Mouse (Mus musculus): ENCODE results near the gene Pdhx. TPM values are rescaled to one million over a fixed set of nuclear protein-coding genes. Genes with fewer than 3 reads are reported as not detected.

Gene Pdhx
- polyA plus RNA-seq, 1 experiment from 2014 or later, result 32.9 TPM

DNA sequence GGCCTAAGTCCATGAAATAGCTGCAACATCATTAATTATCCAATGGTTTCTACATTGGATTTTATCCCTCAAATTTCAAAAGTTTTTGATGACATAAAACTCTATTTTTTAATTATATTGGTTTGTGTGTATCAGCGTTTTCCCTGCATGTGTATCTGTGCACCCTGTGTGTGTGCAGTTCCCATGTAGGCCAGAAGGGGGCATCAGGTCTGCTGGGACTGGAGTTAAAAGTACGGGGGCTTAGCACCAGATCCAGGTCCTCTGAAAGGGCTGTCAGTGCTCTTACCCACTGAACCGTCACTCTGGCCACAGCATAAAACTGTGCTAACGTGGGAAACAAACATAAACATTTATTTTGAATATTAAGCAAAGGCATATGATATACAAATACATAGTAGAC, 14.8 kb upstream of the Pdhx start:
- H3K4me1 ChIP-seq (ENCODE audit: control insufficient read depth, insufficient read depth, low read length), result no peaks in the 10 kb centered on the region
- WGBS, result 97% methylated on average over 4 of the region's 4 CpGs
- H3K4me2 ChIP-seq (replicated peaks; ENCODE audit: low read depth, low read length), result no peak overlapping the region
- no peak overlapping the region for H3K9ac ChIP-seq (replicated peaks; ENCODE audit: low read depth, low read length)
- no peaks in the 10 kb centered on the region for H3K9me3 ChIP-seq (ENCODE audit: control insufficient read depth, low read depth, low read length)
- no peaks in the 10 kb centered on the region for H3K27me3 ChIP-seq (ENCODE audit: control insufficient read depth, insufficient read depth, low read length)
- peaks cover 6% of the 10 kb centered on the region; the same call in 1 of the 2 replicates for H3K36me3 ChIP-seq (ENCODE audit: control insufficient read depth, insufficient read depth, low read length)
- no peak overlapping the region for H3K4me3 ChIP-seq (ENCODE audit: low read depth, low read length)
- no peak for ATAC-seq (ENCODE audit: insufficient number of reproducible peaks, insufficient read depth, low FRiP score, low read depth)
- no peak overlapping the region for H3K27ac ChIP-seq (ENCODE audit: low read length)

DNA sequence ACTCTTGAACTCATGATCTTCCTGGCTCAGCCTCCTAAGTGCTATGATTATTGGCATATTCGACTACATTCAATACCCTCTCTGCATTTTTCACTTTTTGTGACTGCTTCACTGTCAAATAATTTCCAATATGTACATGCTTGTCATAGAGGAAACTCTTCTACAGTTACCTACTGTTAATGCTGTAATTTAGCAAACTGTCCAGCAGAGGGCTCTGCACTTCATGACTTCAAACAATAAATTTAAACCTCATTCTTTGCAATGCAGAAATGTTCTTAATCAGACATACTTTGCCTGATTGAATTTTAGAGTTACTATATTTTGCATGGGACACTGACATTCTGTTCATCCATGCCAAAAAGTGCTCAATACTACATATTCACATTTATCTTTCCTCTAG, 13.1 kb upstream of the Pdhx start:
- Histone ChIP-seq H3K27ac (ENCODE audit: low read length) (no peak overlapping the region), H3K4me3 (ENCODE audit: low read depth, low read length) (no peak overlapping the region), H3K9ac (replicated peaks; ENCODE audit: low read depth, low read length) (no peak overlapping the region), H3K36me3 (ENCODE audit: control insufficient read depth, insufficient read depth, low read length) (peaks cover 6% of the 10 kb centered on the region; the same call in 1 of the 2 replicates), H3K4me1 (ENCODE audit: control insufficient read depth, insufficient read depth, low read length) (no peaks in the 10 kb centered on the region), H3K27me3 (ENCODE audit: control insufficient read depth, insufficient read depth, low read length) (no peaks in the 10 kb centered on the region), H3K9me3 (ENCODE audit: control insufficient read depth, low read depth, low read length) (no peaks in the 10 kb centered on the region), H3K4me2 (replicated peaks; ENCODE audit: low read depth, low read length) (no peak overlapping the region)
- 0% methylated on average over 1 of the region's 1 CpGs for WGBS
- no peak for ATAC-seq (ENCODE audit: insufficient number of reproducible peaks, insufficient read depth, low FRiP score, low read depth)

DNA sequence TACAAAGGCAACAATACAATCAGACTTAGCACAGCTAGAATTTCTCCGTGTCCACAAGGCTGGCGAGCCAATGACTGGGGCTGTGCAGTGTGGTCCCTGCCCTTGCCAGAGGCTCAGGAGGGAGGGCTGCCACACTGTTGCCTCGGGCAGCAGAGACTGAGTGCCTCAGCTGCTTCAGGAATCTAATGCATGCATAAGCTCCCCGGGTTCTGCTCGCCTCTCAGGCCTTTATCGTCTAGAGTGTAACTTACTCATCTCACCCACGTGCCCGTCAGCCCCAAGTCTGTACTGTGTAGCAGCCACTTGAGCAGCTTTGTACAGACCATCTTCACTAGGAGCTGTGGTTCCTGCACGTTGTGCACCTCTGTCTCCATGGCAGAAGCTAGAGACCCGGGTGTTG, 12.3 kb upstream of the Pdhx start:
- Histone ChIP-seq H3K4me1 (ENCODE audit: control insufficient read depth, insufficient read depth, low read length) (no peaks in the 10 kb centered on the region), H3K36me3 (ENCODE audit: control insufficient read depth, insufficient read depth, low read length) (peaks cover 6% of the 10 kb centered on the region; the same call in 1 of the 2 replicates), H3K9ac (replicated peaks; ENCODE audit: low read depth, low read length) (no peak overlapping the region), H3K4me3 (ENCODE audit: low read depth, low read length) (no peak overlapping the region), H3K9me3 (ENCODE audit: control insufficient read depth, low read depth, low read length) (no peaks in the 10 kb centered on the region), H3K27ac (ENCODE audit: low read length) (no peak overlapping the region), H3K4me2 (replicated peaks; ENCODE audit: low read depth, low read length) (no peak overlapping the region), H3K27me3 (ENCODE audit: control insufficient read depth, insufficient read depth, low read length) (no peaks in the 10 kb centered on the region)
- ATAC-seq (ENCODE audit: insufficient number of reproducible peaks, insufficient read depth, low FRiP score, low read depth), result no peak
- 72% methylated on average over 10 of the region's 10 CpGs for WGBS

GRCm38 (mm10) chr2:103084451-103084850, 11.1 kb upstream of the Pdhx start:
- WGBS, result 54% methylated on average over 5 of the region's 5 CpGs
- Histone ChIP-seq H3K27me3 (ENCODE audit: control insufficient read depth, insufficient read depth, low read length) (no peaks in the 10 kb centered on the region), H3K9ac (replicated peaks; ENCODE audit: low read depth, low read length) (no peak overlapping the region), H3K36me3 (ENCODE audit: control insufficient read depth, insufficient read depth, low read length) (peaks cover 6% of the 10 kb centered on the region; the same call in 1 of the 2 replicates), H3K4me1 (ENCODE audit: control insufficient read depth, insufficient read depth, low read length) (no peaks in the 10 kb centered on the region), H3K27ac (ENCODE audit: low read length) (no peak overlapping the region), H3K4me2 (replicated peaks; ENCODE audit: low read depth, low read length) (no peak overlapping the region), H3K9me3 (ENCODE audit: control insufficient read depth, low read depth, low read length) (no peaks in the 10 kb centered on the region), H3K4me3 (ENCODE audit: low read depth, low read length) (no peak overlapping the region)
- ATAC-seq (ENCODE audit: insufficient number of reproducible peaks, insufficient read depth, low FRiP score, low read depth), result no peak

DNA sequence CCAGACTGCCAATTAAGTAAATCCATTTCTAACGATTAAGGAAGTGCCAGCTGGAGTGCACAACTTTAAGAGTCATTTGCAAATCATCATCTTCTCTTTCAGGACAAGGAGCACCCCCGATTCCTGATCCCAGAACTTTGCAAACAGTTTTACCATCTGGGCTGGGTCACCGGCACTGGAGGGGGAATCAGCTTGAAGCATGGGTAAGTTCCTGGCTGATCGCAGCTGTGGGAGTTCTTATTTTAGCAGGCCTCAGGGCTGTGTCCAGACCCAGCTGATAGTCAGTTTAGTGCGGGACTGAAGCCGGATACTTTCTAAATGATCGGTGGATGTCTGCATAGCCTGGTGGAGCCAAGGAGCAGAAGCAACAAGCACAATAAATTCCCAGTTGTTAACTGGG, 9.5 kb upstream of the Pdhx start:
- H3K4me3 ChIP-seq (ENCODE audit: low read depth, low read length), result no peak overlapping the region
- 71% methylated on average over 7 of the region's 7 CpGs for WGBS
- no peaks in the 10 kb centered on the region for H3K4me1 ChIP-seq (ENCODE audit: control insufficient read depth, insufficient read depth, low read length)
- H3K9ac ChIP-seq (replicated peaks; ENCODE audit: low read depth, low read length), result no peak overlapping the region
- no peak for ATAC-seq (ENCODE audit: insufficient number of reproducible peaks, insufficient read depth, low FRiP score, low read depth)
- no peak overlapping the region for H3K4me2 ChIP-seq (replicated peaks; ENCODE audit: low read depth, low read length)
- no peaks in the 10 kb centered on the region for H3K36me3 ChIP-seq (ENCODE audit: control insufficient read depth, insufficient read depth, low read length)
- no peaks in the 10 kb centered on the region for H3K9me3 ChIP-seq (ENCODE audit: control insufficient read depth, low read depth, low read length)
- no peaks in the 10 kb centered on the region for H3K27me3 ChIP-seq (ENCODE audit: control insufficient read depth, insufficient read depth, low read length)
- no peak overlapping the region for H3K27ac ChIP-seq (ENCODE audit: low read length)

- no peak overlapping the region for H3K4me2 ChIP-seq (replicated peaks; ENCODE audit: low read depth, low read length)
- H3K4me1 ChIP-seq (ENCODE audit: control insufficient read depth, insufficient read depth, low read length), result no peaks in the 10 kb centered on the region
- H3K9ac ChIP-seq (replicated peaks; ENCODE audit: low read depth, low read length), result no peak overlapping the region
- no peak overlapping the region for H3K4me3 ChIP-seq (ENCODE audit: low read depth, low read length)
- no peak overlapping the region for H3K27ac ChIP-seq (ENCODE audit: low read length)
- H3K36me3 ChIP-seq (ENCODE audit: control insufficient read depth, insufficient read depth, low read length), result no peaks in the 10 kb centered on the region
- H3K9me3 ChIP-seq (ENCODE audit: control insufficient read depth, low read depth, low read length), result no peaks in the 10 kb centered on the region
- no peaks in the 10 kb centered on the region for H3K27me3 ChIP-seq (ENCODE audit: control insufficient read depth, insufficient read depth, low read length)
- 69% methylated on average over 5 of the region's 5 CpGs for WGBS
- ATAC-seq (ENCODE audit: insufficient number of reproducible peaks, insufficient read depth, low FRiP score, low read depth), result no peak
Measured at GRCm38 (mm10) chr2:103081706-103082105, 8.4 kb upstream of the Pdhx start.

DNA sequence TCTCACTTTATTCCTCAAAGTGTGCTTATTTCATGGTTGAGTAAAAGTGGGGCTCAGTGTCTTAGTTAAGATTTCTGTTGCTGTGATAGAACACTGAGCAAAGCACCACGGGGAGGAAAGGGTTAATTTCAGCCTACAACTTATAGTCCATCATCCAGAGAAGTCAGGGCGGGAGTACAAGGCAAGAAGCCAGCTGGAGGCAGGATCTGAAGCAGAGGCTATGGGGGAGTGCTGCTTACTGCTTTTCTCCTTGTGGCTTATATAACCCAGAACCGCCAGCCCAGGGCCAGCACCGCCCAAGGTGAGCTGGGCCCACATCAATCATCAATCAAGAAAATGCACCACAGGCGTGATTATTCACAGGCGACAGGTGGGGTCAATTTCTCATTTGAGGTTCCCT, 7.8 kb upstream of the Pdhx start:
- H3K27me3 ChIP-seq (ENCODE audit: control insufficient read depth, insufficient read depth, low read length), result no peaks in the 10 kb centered on the region
- 42% methylated on average over 6 of the region's 6 CpGs for WGBS
- H3K9ac ChIP-seq (replicated peaks; ENCODE audit: low read depth, low read length), result no peak overlapping the region
- no peak for ATAC-seq (ENCODE audit: insufficient number of reproducible peaks, insufficient read depth, low FRiP score, low read depth)
- no peaks in the 10 kb centered on the region for H3K4me1 ChIP-seq (ENCODE audit: control insufficient read depth, insufficient read depth, low read length)
- no peak overlapping the region for H3K4me2 ChIP-seq (replicated peaks; ENCODE audit: low read depth, low read length)
- H3K27ac ChIP-seq (ENCODE audit: low read length), result no peak overlapping the region
- H3K4me3 ChIP-seq (ENCODE audit: low read depth, low read length), result no peak overlapping the region
- no peaks in the 10 kb centered on the region for H3K9me3 ChIP-seq (ENCODE audit: control insufficient read depth, low read depth, low read length)
- H3K36me3 ChIP-seq (ENCODE audit: control insufficient read depth, insufficient read depth, low read length), result no peaks in the 10 kb centered on the region

GRCm38 (mm10) chr2:103070586-103070985, 2.7 kb downstream of the Pdhx start:
- Histone ChIP-seq H3K9ac (replicated peaks; ENCODE audit: low read depth, low read length) (no peak overlapping the region), H3K9me3 (ENCODE audit: control insufficient read depth, low read depth, low read length) (no peaks in the 10 kb centered on the region), H3K27ac (ENCODE audit: low read length) (no peak overlapping the region), H3K36me3 (ENCODE audit: control insufficient read depth, insufficient read depth, low read length) (no peaks in the 10 kb centered on the region), H3K4me2 (replicated peaks; ENCODE audit: low read depth, low read length) (no peak overlapping the region), H3K4me3 (ENCODE audit: low read depth, low read length) (no peak overlapping the region), H3K4me1 (ENCODE audit: control insufficient read depth, insufficient read depth, low read length) (peaks cover 21% of the 10 kb centered on the region; the same call in 1 of the 2 replicates), H3K27me3 (ENCODE audit: control insufficient read depth, insufficient read depth, low read length) (no peaks in the 10 kb centered on the region)
- ATAC-seq (ENCODE audit: insufficient number of reproducible peaks, insufficient read depth, low FRiP score, low read depth), result no peak
- 36% methylated on average over 3 of the region's 3 CpGs for WGBS

GRCm38 (mm10) chr2:103069752-103070405, 3.4 kb downstream of the Pdhx start:
- WGBS, result 93% methylated on average over 5 of the region's 5 CpGs
- Histone ChIP-seq H3K4me1 (ENCODE audit: control insufficient read depth, insufficient read depth, low read length) (peaks cover 21% of the 10 kb centered on the region; the same call in 1 of the 2 replicates), H3K27ac (ENCODE audit: low read length) (no peak overlapping the region), H3K9me3 (ENCODE audit: control insufficient read depth, low read depth, low read length) (no peaks in the 10 kb centered on the region), H3K27me3 (ENCODE audit: control insufficient read depth, insufficient read depth, low read length) (no peaks in the 10 kb centered on the region), H3K4me3 (ENCODE audit: low read depth, low read length) (no peak overlapping the region), H3K4me2 (replicated peaks; ENCODE audit: low read depth, low read length) (no peak overlapping the region), H3K9ac (replicated peaks; ENCODE audit: low read depth, low read length) (no peak overlapping the region), H3K36me3 (ENCODE audit: control insufficient read depth, insufficient read depth, low read length) (no peaks in the 10 kb centered on the region)
- ATAC-seq (ENCODE audit: insufficient number of reproducible peaks, insufficient read depth, low FRiP score, low read depth), result no peak

Measured in stomach, embryonic 14.5 days (tissue).